Mouse (Mus musculus): ENCODE measurements around the gene Rhbdl1.

GRCm38 (mm10) chr17:25837076-25837410, at the start of gene Rhbdl1:
- no peak for TF ChIP-seq CTCF (IDR thresholded peaks at IDR 0.05; ENCODE audit: low read depth, low read length)
- no peak for TF ChIP-seq POLR2A (IDR thresholded peaks at IDR 0.05; ENCODE audit: borderline replicate concordance, low read depth, low read length)
